Mouse (Mus musculus) heart, embryonic 13.5 days (tissue): ENCODE measurements at regions not wholly inside any gene's neighbourhood (a gene's known extent, or its start where the extent isn't known, plus 50 kb on each side); places are given as distances from the start of the nearest gene placed in this dataset.

Source experiments
- ATAC-seq: fragments of 200-750 bp; cut with Nextera tagmentation; 2 replicates; pipeline ENCODE4 v1.8.0; 2017; ENCODE audit warnings: moderate TSS enrichment; ENCODE audit not compliant: insufficient number of reproducible peaks, low FRiP score, low TSS enrichment; ENCODE audit errors: extremely low read depth
- H3K27ac ChIP-seq: fragments of 300-500 bp; sonication (generic); replicated peaks from 2 replicates; pipeline ENCODE4 v1.5.1; 2015; ENCODE audit warnings: moderate library complexity, mild to moderate bottlenecking, inconsistent platforms
- H3K27me3 ChIP-seq: fragments of 300-500 bp; sonication (generic); replicated peaks from 2 replicates; pipeline ENCODE4 v1.6.1; 2015; ENCODE audit warnings: mild to moderate bottlenecking, inconsistent platforms
- H3K36me3 ChIP-seq: fragments of 300-500 bp; sonication (generic); 2 replicates; pipeline ENCODE4 v1.6.1; 2015; ENCODE audit warnings: mild to moderate bottlenecking, inconsistent platforms
- H3K4me1 ChIP-seq: fragments of 300-500 bp; sonication (generic); 2 replicates; pipeline ENCODE4 v1.6.1; 2015; ENCODE audit warnings: inconsistent platforms
- H3K4me2 ChIP-seq: fragments of 300-500 bp; sonication (generic); 2 replicates; pipeline ENCODE4 v1.6.1; 2015; ENCODE audit warnings: inconsistent platforms, mild to moderate bottlenecking, moderate library complexity
- H3K4me3 ChIP-seq: fragments of 300-500 bp; sonication (generic); 2 replicates; pipeline ENCODE4 v1.5.1; 2015; ENCODE audit warnings: moderate library complexity, mild to moderate bottlenecking, inconsistent platforms
- H3K9ac ChIP-seq: fragments of 300-500 bp; sonication (generic); 2 replicates; pipeline ENCODE4 v1.6.1; 2015; ENCODE audit warnings: inconsistent platforms, mild to moderate bottlenecking, moderate library complexity
- H3K9me3 ChIP-seq: fragments of 300-500 bp; sonication (generic); 2 replicates; pipeline ENCODE4 v1.6.1; 2016; ENCODE audit warnings: inconsistent platforms
- WGBS: fragments of 180-500 bp; shearing (Covaris S2); methylation state at CpG from one replicate; pipeline ENCODE4 v1.1.7; 2015; ENCODE audit warnings: mixed read lengths; 5-methylcytosine and 5-hydroxymethylcytosine counted together

GRCm38 (mm10) chr17:83918413-83919139 lies 70.8 kb upstream of the Haao start:
- Histone ChIP-seq H3K9ac (no peak overlapping the region), H3K27me3 (no peaks in the 10 kb centered on the region), H3K4me2 (no peak overlapping the region), H3K9me3 (no peaks in the 10 kb centered on the region), H3K27ac (peak overlapping the region; percentile 89), H3K4me1 (peaks cover 39% of the 10 kb centered on the region), H3K36me3 (no peaks in the 10 kb centered on the region), H3K4me3 (no peak overlapping the region)
- ATAC-seq: no peak
- WGBS: 62% methylated on average over 9 of the region's 9 CpGs

GRCm38 (mm10) chr17:83917781-83918180 lies 70.0 kb upstream of the Haao start:
- Histone ChIP-seq H3K4me1 (peaks cover 42% of the 10 kb centered on the region), H3K27ac (peak overlapping the region; percentile 89), H3K4me3 (no peak overlapping the region), H3K36me3 (no peaks in the 10 kb centered on the region), H3K9me3 (no peaks in the 10 kb centered on the region), H3K27me3 (no peaks in the 10 kb centered on the region), H3K9ac (no peak overlapping the region), H3K4me2 (no peak overlapping the region)
- ATAC-seq: no peak
- WGBS: 67% methylated on average over 4 of the region's 4 CpGs

- Histone ChIP-seq H3K4me1 (peaks cover 42% of the 10 kb centered on the region), H3K4me2 (peak overlapping the region; percentile 43), H3K9ac (no peak overlapping the region; the same call in 1 of the 2 replicates), H3K27ac (peak overlapping the region; percentile 89), H3K36me3 (no peaks in the 10 kb centered on the region), H3K27me3 (no peaks in the 10 kb centered on the region), H3K9me3 (no peaks in the 10 kb centered on the region), H3K4me3 (no peak overlapping the region)
- 10% methylated on average over 10 of the region's 10 CpGs for WGBS
- peak; percentile 64 for ATAC-seq
Observed at GRCm38 (mm10) chr17:83916684-83917166, 69.0 kb upstream of the Haao start.

- peaks cover 42% of the 10 kb centered on the region for H3K4me1 ChIP-seq
- H3K27ac ChIP-seq: no peak overlapping the region
- H3K9ac ChIP-seq: no peak overlapping the region
- no peak overlapping the region for H3K4me3 ChIP-seq
- H3K4me2 ChIP-seq: no peak overlapping the region
- no peaks in the 10 kb centered on the region for H3K9me3 ChIP-seq
- H3K27me3 ChIP-seq: no peaks in the 10 kb centered on the region
- H3K36me3 ChIP-seq: no peaks in the 10 kb centered on the region
- ATAC-seq: no peak
Observed at GRCm38 (mm10) chr17:83915034-83915433, 67.3 kb upstream of the Haao start.

- H3K27me3 ChIP-seq: no peaks in the 10 kb centered on the region
- H3K4me3 ChIP-seq: no peak overlapping the region
- no peak overlapping the region for H3K27ac ChIP-seq
- H3K9ac ChIP-seq: no peak overlapping the region
- no peak overlapping the region for H3K4me2 ChIP-seq
- ATAC-seq: no peak
- WGBS: 73% methylated on average over 1 of the region's 1 CpGs
- no peaks in the 10 kb centered on the region for H3K9me3 ChIP-seq
- no peaks in the 10 kb centered on the region for H3K36me3 ChIP-seq
- peaks cover 45% of the 10 kb centered on the region for H3K4me1 ChIP-seq
Observed at GRCm38 (mm10) chr17:83914603-83915002, 66.8 kb upstream of the Haao start.

- Histone ChIP-seq H3K4me3 (no peak overlapping the region), H3K27me3 (no peaks in the 10 kb centered on the region), H3K9me3 (no peaks in the 10 kb centered on the region), H3K9ac (no peak overlapping the region), H3K4me1 (peaks cover 45% of the 10 kb centered on the region), H3K4me2 (no peak overlapping the region), H3K36me3 (no peaks in the 10 kb centered on the region), H3K27ac (0 out of 2 replicates have a peak overlapping the region, but pooled peaks have one; percentile 7)
- ATAC-seq: no peak
- 58% methylated on average over 13 of the region's 13 CpGs for WGBS
Observed at GRCm38 (mm10) chr17:83913711-83914415, 66.1 kb upstream of the Haao start.

- H3K27ac ChIP-seq: no peak overlapping the region
- H3K36me3 ChIP-seq: no peaks in the 10 kb centered on the region
- 82% methylated on average over 6 of the region's 6 CpGs for WGBS
- H3K9me3 ChIP-seq: peaks cover 6% of the 10 kb centered on the region; the same call in 1 of the 2 replicates
- no peak overlapping the region for H3K4me2 ChIP-seq
- H3K27me3 ChIP-seq: no peaks in the 10 kb centered on the region
- no peak for ATAC-seq
- peaks cover 34% of the 10 kb centered on the region for H3K4me1 ChIP-seq
- H3K4me3 ChIP-seq: no peak overlapping the region
- no peak overlapping the region for H3K9ac ChIP-seq
Observed at GRCm38 (mm10) chr17:83912421-83912820, 64.7 kb upstream of the Haao start.

GRCm38 (mm10) chr17:83908811-83909210 lies 61.0 kb upstream of the Haao start:
- no peaks in the 10 kb centered on the region for H3K27me3 ChIP-seq
- H3K4me2 ChIP-seq: no peak overlapping the region
- WGBS: 75% methylated on average over 6 of the region's 6 CpGs
- ATAC-seq: no peak
- peaks cover 9% of the 10 kb centered on the region for H3K4me1 ChIP-seq
- no peak overlapping the region for H3K9ac ChIP-seq
- no peak overlapping the region for H3K27ac ChIP-seq
- no peaks in the 10 kb centered on the region for H3K36me3 ChIP-seq
- H3K4me3 ChIP-seq: no peak overlapping the region
- peaks cover 6% of the 10 kb centered on the region; the same call in 1 of the 2 replicates for H3K9me3 ChIP-seq

GRCm38 (mm10) chr17:83907538-83907937 lies 59.8 kb upstream of the Haao start:
- Histone ChIP-seq H3K4me3 (no peak overlapping the region), H3K27ac (no peak overlapping the region), H3K4me1 (peaks cover 10% of the 10 kb centered on the region), H3K36me3 (no peaks in the 10 kb centered on the region), H3K9ac (no peak overlapping the region), H3K27me3 (no peaks in the 10 kb centered on the region), H3K9me3 (peaks cover 6% of the 10 kb centered on the region; the same call in 1 of the 2 replicates), H3K4me2 (no peak overlapping the region)
- ATAC-seq: no peak
- 92% methylated on average over 3 of the region's 3 CpGs for WGBS

GRCm38 (mm10) chr17:83906751-83907537 lies 59.2 kb upstream of the Haao start:
- Histone ChIP-seq H3K36me3 (no peaks in the 10 kb centered on the region), H3K4me3 (no peak overlapping the region), H3K27ac (no peak overlapping the region), H3K4me2 (no peak overlapping the region), H3K9me3 (peaks cover 6% of the 10 kb centered on the region; the same call in 1 of the 2 replicates), H3K9ac (no peak overlapping the region), H3K4me1 (peaks cover 16% of the 10 kb centered on the region), H3K27me3 (no peaks in the 10 kb centered on the region)
- WGBS: 69% methylated on average over 12 of the region's 12 CpGs
- no peak for ATAC-seq

GRCm38 (mm10) chr17:83903467-83903866 lies 55.7 kb upstream of the Haao start:
- no peak overlapping the region for H3K9ac ChIP-seq
- H3K4me1 ChIP-seq: peaks cover 23% of the 10 kb centered on the region
- no peak overlapping the region for H3K27ac ChIP-seq
- no peaks in the 10 kb centered on the region for H3K36me3 ChIP-seq
- H3K9me3 ChIP-seq: peaks cover 6% of the 10 kb centered on the region; the same call in 1 of the 2 replicates
- no peak overlapping the region for H3K4me2 ChIP-seq
- WGBS: 5% methylated on average over 7 of the region's 7 CpGs
- no peak for ATAC-seq
- no peaks in the 10 kb centered on the region for H3K27me3 ChIP-seq
- no peak overlapping the region for H3K4me3 ChIP-seq
